Mouse (Mus musculus) liver, postnatal 0 days (tissue): ENCODE measurements around the gene Tie1. TPM values are rescaled to one million over a fixed set of nuclear protein-coding genes. Genes with fewer than 3 reads are reported as not detected.
A peak's percentile ranks its signal among the peaks of the same experiment; 100 is the strongest.

Source experiments
- ATAC-seq: fragments of 200-750 bp; cut with Nextera tagmentation; 2 replicates; pipeline ENCODE4 v1.8.0; 2017; ENCODE audit warnings: mild to moderate bottlenecking, moderate library complexity
- DNase-seq: peaks from one replicate; pipeline ENCODE4 v3.0.0-alpha.2; 2016
- H3K27ac ChIP-seq: fragments of 300-500 bp; sonication (generic); 2 replicates; pipeline ENCODE4 v1.5.1; 2014; ENCODE audit warnings: antibody characterized with exemption, moderate library complexity, mild to moderate bottlenecking, low read depth
- H3K27me3 ChIP-seq: fragments of 300-500 bp; sonication (generic); 2 replicates; pipeline ENCODE4 v1.6.1; 2014; ENCODE audit warnings: low read length, control low read depth, mixed read lengths; ENCODE audit not compliant: insufficient read depth
- H3K36me3 ChIP-seq: fragments of 300-500 bp; sonication (generic); replicated peaks from 2 replicates; pipeline ENCODE4 v1.6.1; 2014; ENCODE audit warnings: mild to moderate bottlenecking, control low read depth, low read length, moderate library complexity, mixed read lengths; ENCODE audit not compliant: insufficient read depth
- H3K4me1 ChIP-seq: fragments of 300-500 bp; sonication (generic); 2 replicates; pipeline ENCODE4 v1.6.1; 2014; ENCODE audit warnings: antibody characterized with exemption, mild to moderate bottlenecking, control low read depth; ENCODE audit not compliant: insufficient read depth
- H3K4me2 ChIP-seq: fragments of 300-500 bp; sonication (generic); 2 replicates; pipeline ENCODE4 v1.6.1; 2014; ENCODE audit warnings: low read depth, mild to moderate bottlenecking, low read length, moderate library complexity, mixed read lengths
- H3K4me3 ChIP-seq: fragments of 300-500 bp; sonication (generic); 2 replicates; pipeline ENCODE4 v1.5.1; 2014; ENCODE audit warnings: low read depth, low read length
- H3K9ac ChIP-seq: fragments of 300-500 bp; sonication (generic); replicated peaks from 2 replicates; pipeline ENCODE4 v1.6.1; 2014; ENCODE audit warnings: mild to moderate bottlenecking, moderate library complexity
- H3K9me3 ChIP-seq: fragments of 300-500 bp; sonication (generic); 2 replicates; pipeline ENCODE4 v1.6.1; 2016; ENCODE audit warnings: mild to moderate bottlenecking, control low read depth, low read length, mixed read lengths
- CTCF ChIP-seq: sonication (generic); IDR thresholded peaks from 2 replicates; pipeline ENCODE4 v1.5.1; 2016; ENCODE audit warnings: antibody characterized with exemption, low read depth
- EP300 ChIP-seq: IDR thresholded peaks from 2 replicates; pipeline ENCODE4 v1.6.1; 2016; ENCODE audit warnings: antibody characterized with exemption, low read depth, mild to moderate bottlenecking
- whole genome bisulfite sequencing: fragments of 180-500 bp; shearing (Covaris S2); extraction: QIAGEN DNeasy Blood & Tissue Kit; methylation state at CpG from one replicate; pipeline ENCODE4 v1.1.7; 2014; ENCODE audit not compliant: insufficient replicate concordance; 5-methylcytosine and 5-hydroxymethylcytosine counted together
- polyA plus RNA-seq: library from polyadenylated mRNA; unstranded; fragments of >200 nt; fragmentation: Nextera tagmentation; extraction: Ambion mirVana; gene quantifications from 2 replicates; pipeline ENCODE4 v1.2.1, GENCODE M21; 2015

Gene Tie1
- polyA plus RNA-seq, 1 experiment from 2014 or later: 8.2 TPM

DNA sequence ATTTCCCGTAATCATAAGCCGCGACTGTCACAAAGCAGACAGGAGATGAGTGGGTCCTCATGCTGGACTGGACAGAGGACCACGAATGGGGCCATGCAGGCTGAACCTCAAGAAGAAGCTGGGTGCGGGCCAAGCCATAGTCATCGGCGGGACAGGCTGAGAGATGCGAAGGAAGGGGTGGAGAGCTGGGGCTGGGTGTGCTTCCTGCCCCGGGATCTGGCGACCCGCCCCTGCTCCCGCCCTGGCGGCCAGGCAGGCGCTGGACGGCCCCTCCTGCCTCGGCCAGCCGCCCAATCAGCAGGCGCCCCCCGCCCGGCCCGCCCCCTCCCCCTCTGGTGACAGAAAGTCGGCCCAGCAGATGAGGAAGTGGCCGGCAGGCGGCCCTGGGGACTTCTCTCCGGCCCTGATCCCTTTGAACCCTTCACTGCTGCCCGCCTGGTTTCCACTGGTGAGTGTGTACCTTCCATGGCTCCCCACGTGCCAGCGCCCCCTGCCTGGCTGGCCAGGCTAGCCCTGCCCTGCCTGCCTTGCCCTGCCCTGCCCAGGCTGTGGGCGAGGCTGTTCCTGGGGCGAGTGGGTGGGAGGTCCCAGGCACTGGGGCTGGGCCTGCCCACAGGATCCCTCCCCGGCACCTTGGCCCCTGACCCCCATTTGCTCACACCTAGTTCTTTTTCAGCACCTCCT is 62.0 kb downstream of the Tie1 start, which contains the start of gene Elovl1:
Gene Elovl1, plus strand, starts transcription at position 326 of the 684 bp plus-strand sequence.
- Histone ChIP-seq H3K9ac (peak within 1 kb of the TSS; percentile 90), H3K4me3 (peak within 1 kb of the TSS; percentile 85), H3K4me1 (peaks cover 66% of the 10 kb centered on the region), H3K27ac (peak within 1 kb of the TSS; percentile 93), H3K36me3 (peaks cover 34% of the 10 kb centered on the region), H3K4me2 (peak within 1 kb of the TSS; percentile 98), H3K9me3 (no peaks in the 10 kb centered on the region), H3K27me3 (no peaks in the 10 kb centered on the region)
- ATAC-seq (peak; percentile 93), DNase-seq (peak; percentile 94)
- under 1% methylated on average over 16 of the region's 31 CpGs for WGBS
- peak; percentile 27; the same call in 1 of the 2 replicates for TF ChIP-seq EP300
- TF ChIP-seq CTCF: peak; percentile 71

DNA sequence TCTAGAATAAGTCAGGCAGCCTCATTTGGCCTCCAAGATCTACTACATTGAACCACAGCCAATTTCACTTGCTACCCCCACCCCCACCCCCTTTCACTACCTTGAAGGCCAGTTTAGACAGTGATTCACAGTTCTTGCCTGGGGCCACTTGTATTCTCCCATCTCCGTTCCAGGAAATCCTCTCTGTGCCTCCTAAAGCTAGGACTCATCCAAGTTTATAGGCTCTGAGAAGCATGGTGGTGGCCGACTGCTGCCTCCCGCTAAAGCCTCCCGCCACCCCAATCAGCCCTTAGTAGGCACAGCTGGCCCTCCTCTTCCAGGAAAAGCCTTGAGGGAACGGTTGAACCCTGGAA is 62.5 kb downstream of the Tie1 start:
- Histone ChIP-seq H3K9me3 (no peaks in the 10 kb centered on the region), H3K27me3 (no peaks in the 10 kb centered on the region), H3K4me1 (peaks cover 61% of the 10 kb centered on the region), H3K4me2 (peak overlapping the region; percentile 98), H3K27ac (peak overlapping the region; percentile 93), H3K36me3 (peaks cover 28% of the 10 kb centered on the region), H3K4me3 (peak overlapping the region; percentile 85), H3K9ac (peak overlapping the region; percentile 90)
- no peak for TF ChIP-seq EP300
- TF ChIP-seq CTCF: no peak
- ATAC-seq (peak; percentile 8; the same call in 1 of the 2 replicates), DNase-seq (no peak)
- WGBS: 7% methylated on average over 5 of the region's 5 CpGs

DNA sequence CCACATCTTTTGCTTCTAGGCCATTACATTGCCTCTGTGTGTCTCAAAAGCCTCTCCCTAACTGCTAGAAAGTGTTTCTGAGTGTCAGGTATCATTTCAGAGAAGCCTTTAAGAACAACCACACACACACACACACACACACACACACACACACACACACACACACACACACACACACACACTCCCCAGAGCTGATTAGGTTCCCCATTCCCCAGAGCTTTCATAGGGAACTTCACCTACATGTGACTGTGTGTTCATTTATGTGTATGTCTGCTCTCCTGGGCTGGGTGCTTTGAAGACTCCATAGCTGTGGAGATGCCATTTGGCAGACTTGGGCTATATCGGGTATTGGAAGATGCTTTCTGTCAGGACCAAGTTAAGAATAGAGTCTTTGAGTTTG is 64.5 kb downstream of the Tie1 start:
- Histone ChIP-seq H3K27ac (peak overlapping the region; percentile 73), H3K9me3 (no peaks in the 10 kb centered on the region), H3K4me2 (no peak overlapping the region), H3K27me3 (no peaks in the 10 kb centered on the region), H3K4me3 (no peak overlapping the region), H3K36me3 (peaks cover 22% of the 10 kb centered on the region), H3K9ac (no peak overlapping the region), H3K4me1 (peaks cover 53% of the 10 kb centered on the region)
- 97% methylated on average over 1 of the region's 1 CpGs for WGBS
- DNase-seq (no peak), ATAC-seq (no peak)
- TF ChIP-seq EP300: no peak
- no peak for TF ChIP-seq CTCF

DNA sequence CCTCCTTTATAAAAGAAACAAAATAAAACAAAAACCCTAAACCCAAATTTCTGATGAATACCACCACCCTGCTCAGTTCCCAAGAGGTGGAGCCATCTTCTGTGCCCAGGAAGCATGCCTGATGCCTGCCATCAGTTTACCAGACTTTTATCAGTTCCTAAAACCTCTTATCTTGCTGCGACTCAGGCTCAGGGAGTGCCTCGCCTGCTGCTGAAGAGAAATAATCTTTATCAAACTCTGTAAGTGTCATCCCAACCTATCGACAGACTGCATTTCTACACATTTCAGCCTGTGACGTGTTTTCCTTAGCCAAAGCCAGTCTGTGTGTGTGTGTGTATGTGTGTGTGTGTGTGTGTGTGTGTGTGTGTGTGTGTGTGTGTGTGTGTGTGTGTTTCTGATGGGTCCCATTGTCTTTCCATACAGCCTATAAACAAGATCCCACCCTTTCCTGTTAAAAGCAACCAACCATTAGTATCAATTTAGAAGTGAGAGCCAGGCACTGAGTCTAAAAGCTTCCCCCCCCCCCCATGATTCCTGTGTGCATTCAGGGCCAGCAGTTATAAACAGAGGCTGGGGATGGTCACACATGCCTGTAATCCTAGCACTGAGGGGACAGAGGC is 65.2 kb downstream of the Tie1 start:
- Histone ChIP-seq H3K27ac (peak overlapping the region; percentile 73), H3K9ac (no peak overlapping the region)
- no peak for ATAC-seq

DNA sequence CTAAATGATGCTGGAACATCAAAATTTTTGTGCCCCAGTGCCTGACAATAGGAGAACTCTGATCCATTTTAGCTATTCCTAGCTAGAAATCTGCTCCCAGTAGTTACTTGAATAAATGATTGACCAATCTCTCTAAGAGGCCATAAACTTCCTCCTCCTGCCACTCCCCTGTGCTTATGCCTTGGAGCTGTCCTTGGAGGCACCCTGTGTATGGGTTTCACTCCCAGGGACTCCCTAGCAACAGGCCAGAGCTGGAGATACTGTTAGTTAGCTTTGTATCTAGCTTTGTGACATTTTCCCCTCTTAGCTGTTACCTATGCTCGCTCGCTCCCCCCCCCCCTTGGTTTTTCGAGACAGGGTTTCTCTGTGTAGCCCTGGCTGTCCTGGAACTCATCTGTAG is 68.5 kb downstream of the Tie1 start:
- no peak overlapping the region for H3K4me3 ChIP-seq
- H3K4me1 ChIP-seq: peaks cover 20% of the 10 kb centered on the region
- DNase-seq (no peak), ATAC-seq (no peak)
- no peak overlapping the region for H3K27ac ChIP-seq
- TF ChIP-seq CTCF (no peak), EP300 (no peak)
- H3K36me3 ChIP-seq: peaks cover 39% of the 10 kb centered on the region
- H3K9me3 ChIP-seq: no peaks in the 10 kb centered on the region
- WGBS: 85% methylated on average over 3 of the region's 3 CpGs
- no peak overlapping the region for H3K4me2 ChIP-seq
- H3K9ac ChIP-seq: no peak overlapping the region
- H3K27me3 ChIP-seq: no peaks in the 10 kb centered on the region

More for the DNA sequence above, 65.2 kb downstream of the Tie1 start:
- peak; percentile 92 for TF ChIP-seq EP300
- no peak for TF ChIP-seq CTCF
- Histone ChIP-seq H3K4me3 (no peak overlapping the region), H3K4me1 (peaks cover 46% of the 10 kb centered on the region), H3K36me3 (peaks cover 18% of the 10 kb centered on the region), H3K9me3 (no peaks in the 10 kb centered on the region), H3K4me2 (peak overlapping the region; percentile 44), H3K27me3 (no peaks in the 10 kb centered on the region)
- no peak for DNase-seq
- WGBS: 38% methylated on average over 4 of the region's 4 CpGs

Other genes starting within 250 kb of the Tie1 start
- gene Ptprf, start 198.7 kb downstream of the Tie1 start, polyA plus RNA-seq: 10.3 and 11.8 TPM in 2 replicates
- gene Szt2, start 80.8 kb downstream of the Tie1 start, polyA plus RNA-seq: 1.2 and 1.9 TPM in 2 replicates
- gene Med8, start 80.7 kb downstream of the Tie1 start, polyA plus RNA-seq: 55.2 and 59.7 TPM in 2 replicates
- 48.4 and 51.5 TPM in 2 replicates for gene Elovl1, start 62.0 kb downstream of the Tie1 start, polyA plus RNA-seq
- gene Cdc20, start 52.7 kb downstream of the Tie1 start, polyA plus RNA-seq: 53.9 and 63.0 TPM in 2 replicates
- 9.0 and 9.3 TPM in 2 replicates for gene Mpl, start 32.5 kb downstream of the Tie1 start, polyA plus RNA-seq
- gene 2610528J11Rik, start 36.9 kb upstream of the Tie1 start, polyA plus RNA-seq: 16.2 and 18.8 TPM in 2 replicates
- 3.7 and 4.4 TPM in 2 replicates for gene Tmem125, start 54.0 kb upstream of the Tie1 start, polyA plus RNA-seq
- 0.36 and 0.42 TPM in 2 replicates for gene Cfap57, start 130.7 kb upstream of the Tie1 start, polyA plus RNA-seq
- 61.0 and 62.0 TPM in 2 replicates for gene Ebna1bp2, start 130.7 kb upstream of the Tie1 start, polyA plus RNA-seq
- gene Olfr62, start 168.9 kb upstream of the Tie1 start, polyA plus RNA-seq: not detected in 2 replicates
- gene Olfr1342, start 202.7 kb upstream of the Tie1 start, polyA plus RNA-seq: not detected in 2 replicates
- not detected in 2 replicates for gene Olfr1341, start 213.5 kb upstream of the Tie1 start, polyA plus RNA-seq
- gene Olfr1340, start 230.1 kb upstream of the Tie1 start, polyA plus RNA-seq: not detected in 2 replicates
- not detected in 2 replicates for gene Olfr1339, start 242.1 kb upstream of the Tie1 start, polyA plus RNA-seq